ENCODE assay signal across 12 mouse cellular contexts in the genomic region with DNA sequence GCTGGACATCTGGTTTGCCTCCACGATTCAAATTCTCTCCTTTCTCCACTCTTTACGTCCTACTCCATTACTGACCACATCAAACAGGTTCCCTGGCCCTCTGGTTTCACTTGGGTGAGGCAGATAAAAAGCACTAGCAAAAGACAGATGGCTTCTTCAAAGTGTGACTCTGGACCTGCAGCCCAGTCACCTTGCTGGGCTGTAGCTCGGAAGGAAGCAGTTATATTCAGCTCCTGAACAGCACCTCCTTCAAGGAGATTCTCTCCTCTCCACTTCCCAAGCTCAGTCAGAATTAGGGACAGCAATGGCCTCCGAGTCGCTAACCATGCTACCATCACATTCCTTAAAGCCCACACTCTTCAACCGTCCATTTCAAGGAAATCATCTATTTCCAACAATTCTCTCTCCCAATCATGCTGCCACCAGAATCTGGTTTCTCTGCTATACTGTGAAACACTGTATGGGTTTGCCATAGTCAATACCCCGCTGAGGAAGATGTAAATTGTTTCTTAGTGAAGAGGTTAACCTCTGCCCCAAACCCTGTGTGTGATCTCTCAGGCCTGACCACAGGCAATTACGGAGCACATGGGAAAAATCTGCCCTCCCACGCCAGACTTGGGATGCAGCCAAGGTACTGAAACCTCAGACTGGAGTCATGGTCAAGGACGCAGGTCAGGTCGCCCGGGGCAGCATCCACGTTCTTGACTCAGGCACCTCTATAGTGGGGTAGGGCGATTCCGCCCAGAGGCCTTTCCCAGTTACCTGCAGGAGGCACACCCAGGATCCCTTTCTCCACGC. TPM values are rescaled to one million over a fixed set of nuclear protein-coding genes. Genes with fewer than 3 reads are reported as not detected.
DNase-seq lines count a peak whose midpoint lies in the region.
"Had no signal": no experiment of that assay in that cellular context is flagged by ENCODE, and none has a peak within 500 bp of the region (broad histone marks: within the 10 kb centered on the region; RNA-seq: fewer than 3 reads in every experiment).

No protein-coding gene starts in this region.

- DNase-seq in lung, adult 18-20 months = peak; percentile 13 to 31
- no peak for DNase-seq in lung, postnatal 14 days
- peak; percentile 66 for DNase-seq in adrenal gland, postnatal 10 days
- peak; percentile 96 for DNase-seq in kidney, adult 9 months
- DNase-seq in testis, postnatal 14 days (ENCODE audit: low spot score) = peak; percentile 72
- DNase-seq in gastrocnemius, adult 18-20 months (ENCODE audit: low spot score) = no peak
- no peak for DNase-seq in cerebellum, adult 9-10 months
- DNase-seq: gastrocnemius, postnatal 36 days; right cerebral cortex, postnatal 4 days; thymus, adult 18-20 months had no signal

RNA-seq across cellular contexts. Expression of gene Trpd52l3, which starts 19.2 kb away (rescaled TPM):
- total RNA-seq in adrenal gland, postnatal 10 days (2021) = not detected
- not detected for total RNA-seq in gastrocnemius, adult 18-20 months (2021)
- total RNA-seq: gastrocnemius, postnatal 36 days; hematopoietic stem cell, adult 5-6 weeks; layer of hippocampus, adult 2 months had no signal

RNA-seq across cellular contexts. Expression of gene Uhrf2, which starts 45.9 kb away (rescaled TPM):
- total RNA-seq in adrenal gland, postnatal 10 days (2021) = 10 to 100 TPM; 33.5 to 45.6 TPM
- 10 to 100 TPM; 12.9 to 13.1 TPM for total RNA-seq in gastrocnemius, adult 18-20 months (2021)

RNA-seq across cellular contexts. Expression of gene Il33, which starts 59.5 kb away (rescaled TPM):
- total RNA-seq in adrenal gland, postnatal 10 days (2021) = 10 to 100 TPM; 14.5 to 15.9 TPM
- total RNA-seq in gastrocnemius, adult 18-20 months (2021) = 1 to 10 TPM; 3.8 to 8.0 TPM
- total RNA-seq: hematopoietic stem cell, adult 5-6 weeks had no signal

Comparison
In these comparisons a context has a peak if more than half of its experiments do, and no peak if none do; other contexts are left out.
1. DNase-seq: peak in lung, adult 18-20 months (2 of 2), adrenal gland, postnatal 10 days (single experiment), kidney, adult 9 months (single experiment) and testis, postnatal 14 days (single experiment); none in lung, postnatal 14 days (single experiment), gastrocnemius, adult 18-20 months (single experiment) and cerebellum, adult 9-10 months (single experiment).